In genomic region chr1:37665539-37666323, GRCm38 (mm10) we compare ENCODE assay signal across 13 mouse cellular contexts. TPM values are rescaled to one million over a fixed set of nuclear protein-coding genes. Genes with fewer than 3 reads are reported as not detected.
A peak's percentile ranks its signal among the peaks of the same experiment; 100 is the strongest.
DNase-seq lines count a peak whose midpoint lies in the region; ATAC-seq and TF ChIP-seq lines count a peak whose summit lies in the region.
"Had no signal": no experiment of that assay in that cellular context is flagged by ENCODE, and none has a peak within 500 bp of the region (broad histone marks: within the 10 kb centered on the region; RNA-seq: fewer than 3 reads in every experiment).

No protein-coding gene starts in this region.

- 30% methylated on average over 14 of the region's 14 CpGs for WGBS in lung, embryonic 16.5 days
- 53% methylated on average over 14 of the region's 14 CpGs for WGBS in stomach, embryonic 14.5 days
- WGBS in liver, embryonic 12.5 days (ENCODE audit: insufficient replicate concordance): 50% methylated on average over 14 of the region's 14 CpGs

- no peaks in the 10 kb centered on the region for H3K9me3 ChIP-seq in lung, embryonic 16.5 days (ENCODE audit: control insufficient read depth, low read length)
- H3K9me3 ChIP-seq in stomach, embryonic 14.5 days (ENCODE audit: control insufficient read depth, low read depth, low read length): no peaks in the 10 kb centered on the region
- no peaks in the 10 kb centered on the region for H3K9me3 ChIP-seq in liver, embryonic 12.5 days (replicated peaks)
- H3K9me3 ChIP-seq: limb, embryonic 15.5 days had no signal

- no peak overlapping the region for H3K4me3 ChIP-seq in layer of hippocampus, adult 2 months
- peak overlapping the region; percentile 39 for H3K4me3 ChIP-seq in lung, embryonic 16.5 days (ENCODE audit: low read length)
- no peak overlapping the region; the same call in 1 of the 2 replicates for H3K4me3 ChIP-seq in stomach, embryonic 14.5 days (ENCODE audit: low read depth, low read length)
- H3K4me3 ChIP-seq in liver, embryonic 12.5 days: no peak overlapping the region
- H3K4me3 ChIP-seq: limb, embryonic 15.5 days had no signal

- peak overlapping the region; percentile 57 for H3K4me2 ChIP-seq in lung, embryonic 16.5 days (ENCODE audit: low read depth, low read length)
- peak overlapping the region; percentile 23 for H3K4me2 ChIP-seq in stomach, embryonic 14.5 days (replicated peaks; ENCODE audit: low read depth, low read length)
- no peak overlapping the region for H3K4me2 ChIP-seq in liver, embryonic 12.5 days
- H3K4me2 ChIP-seq: limb, embryonic 15.5 days; midbrain, embryonic 11.5 days had no signal

- H3K4me1 ChIP-seq in lung, embryonic 16.5 days (replicated peaks; ENCODE audit: control insufficient read depth, insufficient read depth, low read length): peaks cover 22% of the 10 kb centered on the region
- H3K4me1 ChIP-seq in stomach, embryonic 14.5 days (ENCODE audit: control insufficient read depth, insufficient read depth, low read length): no peaks in the 10 kb centered on the region; the same call in 1 of the 2 replicates
- 0 out of 2 replicates have a peak, but pooled peaks cover 3% of the 10 kb centered on the region for H3K4me1 ChIP-seq in liver, embryonic 12.5 days

- ATAC-seq in hematopoietic stem cell, adult 5-6 weeks (replicated peaks in 1 of 2; ENCODE audit: insufficient read depth in 1 of 2, low FRiP score in 2 of 2, low TSS enrichment in 1 of 2, low read depth in 1 of 2, poor library complexity in 2 of 2, severe bottlenecking in 2 of 2): peak; percentile 49 to 69; a peak in 3 of 4 replicates
- ATAC-seq in lung, embryonic 16.5 days (ENCODE audit: low read depth): peak; percentile 72
- ATAC-seq in stomach, embryonic 14.5 days (ENCODE audit: insufficient number of reproducible peaks, insufficient read depth, low FRiP score, low read depth): peak; percentile 11; the same call in 1 of the 2 replicates
- no peak for ATAC-seq in liver, embryonic 12.5 days

- TF ChIP-seq CTCF in layer of hippocampus, adult 2 months (conservative IDR thresholded peaks at IDR 0.05): no peak

- intact Hi-C loops in heart, postnatal 14 days (cut with DNase I): no loop called here

- H3K9ac ChIP-seq in lung, embryonic 16.5 days (ENCODE audit: low read length): peak overlapping the region; percentile 16
- H3K9ac ChIP-seq in stomach, embryonic 14.5 days (replicated peaks; ENCODE audit: low read depth, low read length): no peak overlapping the region
- no peak overlapping the region for H3K9ac ChIP-seq in liver, embryonic 12.5 days
- H3K9ac ChIP-seq: limb, embryonic 15.5 days had no signal

- H3K27ac ChIP-seq in layer of hippocampus, adult 2 months: peak overlapping the region; percentile 50
- peak overlapping the region; percentile 78 for H3K27ac ChIP-seq in lung, embryonic 16.5 days (ENCODE audit: low read length)
- H3K27ac ChIP-seq in stomach, embryonic 14.5 days (ENCODE audit: low read length): peak overlapping the region; percentile 64; the same call in 1 of the 2 replicates
- H3K27ac ChIP-seq in liver, embryonic 12.5 days: no peak overlapping the region
- H3K27ac ChIP-seq: limb, embryonic 15.5 days had no signal

- no peaks in the 10 kb centered on the region for H3K36me3 ChIP-seq in lung, embryonic 16.5 days (ENCODE audit: control insufficient read depth, insufficient read depth, low read length)
- H3K36me3 ChIP-seq in stomach, embryonic 14.5 days (ENCODE audit: control insufficient read depth, insufficient read depth, low read length): no peaks in the 10 kb centered on the region
- no peaks in the 10 kb centered on the region for H3K36me3 ChIP-seq in liver, embryonic 12.5 days
- H3K36me3 ChIP-seq: limb, embryonic 15.5 days had no signal

- no peaks in the 10 kb centered on the region for H3K27me3 ChIP-seq in lung, embryonic 16.5 days (ENCODE audit: control insufficient read depth, insufficient read depth, low read depth, low read length)
- no peaks in the 10 kb centered on the region for H3K27me3 ChIP-seq in stomach, embryonic 14.5 days (ENCODE audit: control insufficient read depth, insufficient read depth, low read length)
- no peaks in the 10 kb centered on the region; the same call in 1 of the 2 replicates for H3K27me3 ChIP-seq in liver, embryonic 12.5 days (replicated peaks)
- H3K27me3 ChIP-seq: limb, embryonic 15.5 days had no signal

- DNase-seq in layer of hippocampus, adult 2 months (ENCODE audit: low spot score in 2 of 2): no peak
- DNase-seq in layer of hippocampus, postnatal 36 days: no peak
- DNase-seq in layer of hippocampus, postnatal 14 days (ENCODE audit: low spot score in 2 of 2): no peak
- no peak for DNase-seq in heart, postnatal 14 days
- DNase-seq: adrenal gland, postnatal 36 days; embryo, embryonic 11 days; gastrocnemius, postnatal 36 days had no signal

RNA-seq across cellular contexts. Expression of gene 2010300C02Rik, which starts 54.2 kb away (rescaled TPM):
- total RNA-seq in layer of hippocampus, adult 2 months (2021): 100 to 1,000 TPM; 399 to 415 TPM
- total RNA-seq in layer of hippocampus, postnatal 36 days (2021): 100 to 1,000 TPM; 362 to 390 TPM
- 0.06 and 1.4 TPM in 2 replicates for total RNA-seq in hematopoietic stem cell, adult 5-6 weeks (2017)
- polyA plus RNA-seq in lung, embryonic 16.5 days (2015; fragmentation: Nextera tagmentation; extraction: Ambion mirVana): 12.7 and 13.0 TPM in 2 replicates
- polyA plus RNA-seq in stomach, embryonic 14.5 days (2014; fragmentation: Nextera tagmentation; extraction: Ambion mirVana): 6.6 and 8.0 TPM in 2 replicates
- 0.27 and 0.35 TPM in 2 replicates for polyA plus RNA-seq in liver, embryonic 12.5 days (2016; fragmentation: Nextera tagmentation; extraction: Ambion mirVana)
- 100 to 1,000 TPM; 260 to 286 TPM for total RNA-seq in layer of hippocampus, postnatal 14 days (2021)
- total RNA-seq in heart, postnatal 14 days (2021): 1 to 10 TPM; 1.1 to 1.3 TPM

Comparison
In these comparisons a context has a peak if more than half of its experiments do, and no peak if none do; other contexts are left out.
1. RNA of gene 2010300C02Rik, which starts 54.2 kb away (total RNA-seq): 399 to 415 TPM in layer of hippocampus, adult 2 months, 362 to 390 TPM in layer of hippocampus, postnatal 36 days and 260 to 286 TPM in layer of hippocampus, postnatal 14 days; 0.06 to 1.4 TPM in hematopoietic stem cell, adult 5-6 weeks and 1.1 to 1.3 TPM in heart, postnatal 14 days; every median in the first group is over 100 times any median in the second.